Comparison of ENCODE assay signal across 8 mouse cellular contexts in genomic region chr2:32914896-32915295, GRCm38 (mm10). TPM values are rescaled to one million over a fixed set of nuclear protein-coding genes. Genes with fewer than 3 reads are reported as not detected.
DNase-seq lines count a peak whose midpoint lies in the region; ATAC-seq and TF ChIP-seq lines count a peak whose summit lies in the region.

No protein-coding gene starts in this region.

- peaks cover 27% of the 10 kb centered on the region for H3K36me3 ChIP-seq in hindbrain, postnatal 0 days (ENCODE audit: insufficient read depth, low read length)
- peaks cover 23% of the 10 kb centered on the region for H3K36me3 ChIP-seq in liver, embryonic 12.5 days
- H3K36me3 ChIP-seq in thymus, adult 2 months (ENCODE audit: control insufficient read depth, insufficient read depth, low read length): no peaks in the 10 kb centered on the region

- TF ChIP-seq CTCF in hindbrain, postnatal 0 days (IDR thresholded peaks at IDR 0.05; ENCODE audit: low read depth): no peak
- no peak for TF ChIP-seq CTCF in thymus, adult 2 months (IDR thresholded peaks at IDR 0.05; ENCODE audit: borderline replicate concordance, control insufficient read depth, extremely low read depth, insufficient read depth, low read length, poor library complexity)

- H3K27me3 ChIP-seq in hindbrain, postnatal 0 days (ENCODE audit: insufficient read depth, low read length): no peaks in the 10 kb centered on the region
- no peaks in the 10 kb centered on the region for H3K27me3 ChIP-seq in liver, embryonic 12.5 days (replicated peaks)
- no peaks in the 10 kb centered on the region for H3K27me3 ChIP-seq in thymus, adult 2 months (ENCODE audit: control insufficient read depth, insufficient read depth, low read length)

- DNase-seq in 3T3-L1 (ENCODE audit: low read depth, low spot score): peak; percentile 84
- peak; percentile 47 for DNase-seq in adrenal gland, postnatal 25 days
- DNase-seq in gastrocnemius, postnatal 14 days: peak; percentile 74
- peak; percentile 71 for DNase-seq in hindbrain, postnatal 0 days (ENCODE audit: low spot score)
- peak; percentile 51 for DNase-seq in ovary, adult 18-20 months (ENCODE audit: low spot score)
- no peak for DNase-seq in frontal cortex, postnatal 14 days (ENCODE audit: low spot score in 2 of 2)
- DNase-seq in thymus, adult 2 months: no peak

- H3K9ac ChIP-seq in hindbrain, postnatal 0 days (replicated peaks; ENCODE audit: low read length): no peak overlapping the region
- no peak overlapping the region for H3K9ac ChIP-seq in liver, embryonic 12.5 days

- TF ChIP-seq POLR2A in thymus, adult 2 months (IDR thresholded peaks at IDR 0.05; ENCODE audit: control insufficient read depth, extremely low read depth, insufficient read depth, low read length, poor library complexity): no peak

- no peaks in the 10 kb centered on the region for H3K4me1 ChIP-seq in hindbrain, postnatal 0 days (ENCODE audit: insufficient read depth, low read length)
- peaks cover 20% of the 10 kb centered on the region for H3K4me1 ChIP-seq in liver, embryonic 12.5 days
- H3K4me1 ChIP-seq in thymus, adult 2 months (replicated peaks; ENCODE audit: control insufficient read depth, insufficient read depth, low read length): peaks cover 9% of the 10 kb centered on the region

- intact Hi-C loops in gastrocnemius, postnatal 14 days (cut with DNase I; ENCODE audit: low total_unique reads): loop anchor here (5.0 kb wide), 1 partner anchor 48 kb away; no protein-coding TSS in a partner anchor

- no peaks in the 10 kb centered on the region for H3K9me3 ChIP-seq in hindbrain, postnatal 0 days (ENCODE audit: low read length)
- H3K9me3 ChIP-seq in liver, embryonic 12.5 days (replicated peaks): no peaks in the 10 kb centered on the region

- WGBS in hindbrain, postnatal 0 days: 33% methylated on average over 3 of the region's 3 CpGs
- WGBS in liver, embryonic 12.5 days (ENCODE audit: insufficient replicate concordance): 56% methylated on average over 3 of the region's 3 CpGs
- 97% methylated on average over 3 of the region's 3 CpGs for WGBS in thymus, adult 2 months

- H3K27ac ChIP-seq in hindbrain, postnatal 0 days: peak overlapping the region; percentile 82; the same call in 1 of the 2 replicates
- peak overlapping the region; percentile 57; the same call in 1 of the 2 replicates for H3K27ac ChIP-seq in liver, embryonic 12.5 days
- H3K27ac ChIP-seq in thymus, adult 2 months (ENCODE audit: control insufficient read depth, insufficient read depth, low read length): no peak overlapping the region

- H3K4me3 ChIP-seq in hindbrain, postnatal 0 days (ENCODE audit: low read length): no peak overlapping the region
- H3K4me3 ChIP-seq in liver, embryonic 12.5 days: no peak overlapping the region
- no peak overlapping the region for H3K4me3 ChIP-seq in thymus, adult 2 months (ENCODE audit: control insufficient read depth, insufficient read depth, low read length)

- peak; percentile 80 for ATAC-seq in hindbrain, postnatal 0 days
- no peak; the same call in 1 of the 2 replicates for ATAC-seq in liver, embryonic 12.5 days

- H3K4me2 ChIP-seq in hindbrain, postnatal 0 days (ENCODE audit: low read depth, low read length): no peak overlapping the region
- H3K4me2 ChIP-seq in liver, embryonic 12.5 days: no peak overlapping the region

RNA-seq across cellular contexts. Expression of gene Fam129b, which starts 39.0 kb away (rescaled TPM):
- total RNA-seq in adrenal gland, postnatal 25 days (2021): 14.0 and 15.2 TPM in 2 replicates
- 10 to 100 TPM; 12.1 to 15.8 TPM for total RNA-seq in gastrocnemius, postnatal 14 days (2021)
- 49.8 and 52.7 TPM in 2 replicates for total RNA-seq in hindbrain, postnatal 0 days (2014; rRNA removed)
- 20.8 and 23.5 TPM in 2 replicates for polyA plus RNA-seq in hindbrain, postnatal 0 days (2015; fragmentation: Nextera tagmentation; extraction: Ambion mirVana)
- polyA plus RNA-seq in liver, embryonic 12.5 days (2016; fragmentation: Nextera tagmentation; extraction: Ambion mirVana): 11.9 and 12.4 TPM in 2 replicates
- 20.8 and 22.9 TPM in 2 replicates for polyA plus RNA-seq in thymus, adult 2 months (2012; rRNA removed)

RNA-seq across cellular contexts. Expression of gene Rpl12, which starts 46.5 kb away (rescaled TPM):
- total RNA-seq in adrenal gland, postnatal 25 days (2021): 133 and 250 TPM in 2 replicates
- total RNA-seq in gastrocnemius, postnatal 14 days (2021): 100 to 1,000 TPM; 105 to 143 TPM
- total RNA-seq in hindbrain, postnatal 0 days (2014; rRNA removed): 154 and 168 TPM in 2 replicates
- polyA plus RNA-seq in hindbrain, postnatal 0 days (2015; fragmentation: Nextera tagmentation; extraction: Ambion mirVana): 92.2 and 101 TPM in 2 replicates
- 171 and 174 TPM in 2 replicates for polyA plus RNA-seq in liver, embryonic 12.5 days (2016; fragmentation: Nextera tagmentation; extraction: Ambion mirVana)
- 495 and 552 TPM in 2 replicates for polyA plus RNA-seq in thymus, adult 2 months (2012; rRNA removed)

RNA-seq across cellular contexts. Expression of gene Lrsam1, which starts 46.5 kb away (rescaled TPM):
- total RNA-seq in adrenal gland, postnatal 25 days (2021): 17.4 and 28.7 TPM in 2 replicates
- total RNA-seq in gastrocnemius, postnatal 14 days (2021): 10 to 100 TPM; 12.0 to 12.2 TPM
- total RNA-seq in hindbrain, postnatal 0 days (2014; rRNA removed): 37.9 and 50.0 TPM in 2 replicates
- 19.5 and 22.1 TPM in 2 replicates for polyA plus RNA-seq in hindbrain, postnatal 0 days (2015; fragmentation: Nextera tagmentation; extraction: Ambion mirVana)
- polyA plus RNA-seq in liver, embryonic 12.5 days (2016; fragmentation: Nextera tagmentation; extraction: Ambion mirVana): 3.5 and 4.4 TPM in 2 replicates
- polyA plus RNA-seq in thymus, adult 2 months (2012; rRNA removed): 13.7 and 15.3 TPM in 2 replicates

Comparison
In these comparisons a context has a peak if more than half of its experiments do, and no peak if none do; other contexts are left out.
1. DNase-seq: peak in 3T3-L1 (single experiment), adrenal gland, postnatal 25 days (single experiment), gastrocnemius, postnatal 14 days (single experiment), hindbrain, postnatal 0 days (single experiment) and ovary, adult 18-20 months (single experiment); none in frontal cortex, postnatal 14 days (0 of 2) and thymus, adult 2 months (single experiment).